Mouse (Mus musculus) midbrain, embryonic 10.5 days (tissue): ENCODE results near the gene Fbxo22. TPM values are rescaled to one million over a fixed set of nuclear protein-coding genes. Genes with fewer than 3 reads are reported as not detected.
"Not testable (repeated sequence)": the region's sequence is repeated elsewhere in the genome, so short reads cannot be mapped to it uniquely, and the experiment has no call there.

ENCODE experiments used
- DNase-seq: peaks from one replicate; pipeline ENCODE4 v3.0.0-alpha.2; 2017; ENCODE audit warnings: low spot score
- H3K27ac ChIP-seq: fragments of 300-500 bp; sonication (generic); replicated peaks from 2 replicates; pipeline ENCODE4 v1.5.1; 2016; ENCODE audit warnings: mild to moderate bottlenecking
- H3K27me3 ChIP-seq: fragments of 300-500 bp; sonication (generic); 2 replicates; pipeline ENCODE4 v1.6.1; 2016; ENCODE audit warnings: low read depth, mild to moderate bottlenecking; ENCODE audit not compliant: poor library complexity, severe bottlenecking
- H3K36me3 ChIP-seq: fragments of 300-500 bp; sonication (generic); 2 replicates; pipeline ENCODE4 v1.6.1; 2016; ENCODE audit warnings: mild to moderate bottlenecking, moderate library complexity
- H3K4me1 ChIP-seq: fragments of 300-500 bp; sonication (generic); 2 replicates; pipeline ENCODE4 v1.6.1; 2016
- H3K4me3 ChIP-seq: fragments of 300-500 bp; sonication (generic); 2 replicates; pipeline ENCODE4 v1.5.1; 2016; ENCODE audit warnings: mild to moderate bottlenecking, moderate library complexity
- H3K9me3 ChIP-seq: fragments of 300-500 bp; sonication (generic); replicated peaks from 2 replicates; pipeline ENCODE4 v1.6.1; 2016; ENCODE audit warnings: mild to moderate bottlenecking
- WGBS: fragments of 180-500 bp; shearing (Covaris S2); methylation state at CpG from one replicate; pipeline ENCODE4 v1.1.7; 2016; 5-methylcytosine and 5-hydroxymethylcytosine counted together
- polyA plus RNA-seq: library from polyadenylated mRNA; unstranded; fragments of >200 nt; fragmentation: Nextera tagmentation; extraction: Ambion mirVana; gene quantifications from 2 replicates; pipeline ENCODE4 v1.2.1, GENCODE M21; 2016

The Fbxo22 gene
- polyA plus RNA-seq, 1 experiment from 2014 or later = 84.1 TPM

- DNase-seq = no peak
- 94% methylated on average over 3 of the region's 3 CpGs for WGBS
- Histone ChIP-seq H3K27me3 (no peaks in the 10 kb centered on the region), H3K27ac (no peak overlapping the region), H3K36me3 (peaks cover 94% of the 10 kb centered on the region), H3K9me3 (no peaks in the 10 kb centered on the region), H3K4me3 (no peak overlapping the region), H3K4me1 (peaks cover 8% of the 10 kb centered on the region; the same call in 1 of the 2 replicates)
Observed at GRCm38 (mm10) chr9:55217381-55217780, 8.7 kb downstream of the Fbxo22 start.

- Histone ChIP-seq H3K27me3 (no peaks in the 10 kb centered on the region), H3K27ac (no peak overlapping the region), H3K4me3 (no peak overlapping the region), H3K36me3 (peaks cover 61% of the 10 kb centered on the region), H3K9me3 (no peaks in the 10 kb centered on the region), H3K4me1 (no peaks in the 10 kb centered on the region)
- WGBS = 86% methylated on average over 7 of the region's 7 CpGs
- DNase-seq = no peak
Observed at GRCm38 (mm10) chr9:55225165-55225737, 16.5 kb downstream of the Fbxo22 start.

- 91% methylated on average over 3 of the region's 3 CpGs for WGBS
- peaks cover 51% of the 10 kb centered on the region for H3K36me3 ChIP-seq
- no peak for DNase-seq
- no peak overlapping the region for H3K4me3 ChIP-seq
- no peaks in the 10 kb centered on the region for H3K9me3 ChIP-seq
- H3K4me1 ChIP-seq = no peaks in the 10 kb centered on the region
- no peaks in the 10 kb centered on the region for H3K27me3 ChIP-seq
- no peak overlapping the region for H3K27ac ChIP-seq
Observed at GRCm38 (mm10) chr9:55226251-55226650, 17.5 kb downstream of the Fbxo22 start.

GRCm38 (mm10) chr9:55228149-55228548 is 19.4 kb downstream of the Fbxo22 start:
- H3K27me3 ChIP-seq = no peaks in the 10 kb centered on the region
- no peaks in the 10 kb centered on the region for H3K9me3 ChIP-seq
- no peak overlapping the region for H3K27ac ChIP-seq
- no peak overlapping the region for H3K4me3 ChIP-seq
- peaks cover 32% of the 10 kb centered on the region for H3K36me3 ChIP-seq
- no peak for DNase-seq
- 91% methylated on average over 4 of the region's 4 CpGs for WGBS
- H3K4me1 ChIP-seq = no peaks in the 10 kb centered on the region

GRCm38 (mm10) chr9:55229010-55229409 is 20.3 kb downstream of the Fbxo22 start:
- Histone ChIP-seq H3K27ac (no peak overlapping the region), H3K36me3 (peaks cover 24% of the 10 kb centered on the region), H3K9me3 (no peaks in the 10 kb centered on the region), H3K4me1 (no peaks in the 10 kb centered on the region), H3K4me3 (no peak overlapping the region), H3K27me3 (no peaks in the 10 kb centered on the region)
- WGBS = 79% methylated on average over 10 of the region's 10 CpGs
- DNase-seq = no peak

GRCm38 (mm10) chr9:55231544-55231943 is 22.8 kb downstream of the Fbxo22 start:
- no peaks in the 10 kb centered on the region for H3K4me1 ChIP-seq
- H3K4me3 ChIP-seq = no peak overlapping the region
- no peaks in the 10 kb centered on the region for H3K9me3 ChIP-seq
- no peaks in the 10 kb centered on the region for H3K27me3 ChIP-seq
- DNase-seq = no peak
- no peaks in the 10 kb centered on the region for H3K36me3 ChIP-seq
- H3K27ac ChIP-seq = no peak overlapping the region
- WGBS = 74% methylated on average over 6 of the region's 6 CpGs

- DNase-seq = no peak
- WGBS = 95% methylated on average over 5 of the region's 5 CpGs
Observed at GRCm38 (mm10) chr9:55232110-55232509, 23.4 kb downstream of the Fbxo22 start.

GRCm38 (mm10) chr9:55232586-55232985 is 23.9 kb downstream of the Fbxo22 start:
- H3K9me3 ChIP-seq = no peaks in the 10 kb centered on the region
- WGBS = 84% methylated on average over 7 of the region's 7 CpGs
- no peak for DNase-seq
- H3K36me3 ChIP-seq = no peaks in the 10 kb centered on the region
- no peak overlapping the region for H3K27ac ChIP-seq
- H3K4me3 ChIP-seq = no peak overlapping the region
- no peaks in the 10 kb centered on the region for H3K27me3 ChIP-seq
- no peaks in the 10 kb centered on the region for H3K4me1 ChIP-seq

More at GRCm38 (mm10) chr9:55232110-55232509, 23.4 kb downstream of the Fbxo22 start:
- H3K27me3 ChIP-seq = no peaks in the 10 kb centered on the region
- H3K9me3 ChIP-seq = no peaks in the 10 kb centered on the region
- H3K4me1 ChIP-seq = no peaks in the 10 kb centered on the region
- no peak overlapping the region for H3K4me3 ChIP-seq
- H3K36me3 ChIP-seq = no peaks in the 10 kb centered on the region
- no peak overlapping the region for H3K27ac ChIP-seq

- not testable (repeated sequence) for H3K4me3 ChIP-seq, H3K9me3 ChIP-seq, H3K27me3 ChIP-seq, H3K27ac ChIP-seq, H3K4me1 ChIP-seq, DNase-seq, H3K36me3 ChIP-seq
- WGBS = 76% methylated on average over 11 of the region's 11 CpGs
Observed at GRCm38 (mm10) chr9:55233076-55233475, 24.4 kb downstream of the Fbxo22 start.

GRCm38 (mm10) chr9:55236235-55237165 is 27.8 kb downstream of the Fbxo22 start:
- Histone ChIP-seq H3K27ac (no peak overlapping the region), H3K36me3 (no peaks in the 10 kb centered on the region), H3K27me3 (no peaks in the 10 kb centered on the region), H3K9me3 (no peaks in the 10 kb centered on the region), H3K4me3 (no peak overlapping the region), H3K4me1 (no peaks in the 10 kb centered on the region)
- 81% methylated on average over 13 of the region's 13 CpGs for WGBS
- no peak for DNase-seq

GRCm38 (mm10) chr9:55240852-55241251 is 32.1 kb downstream of the Fbxo22 start:
- Histone ChIP-seq H3K27me3 (no peaks in the 10 kb centered on the region), H3K9me3 (no peaks in the 10 kb centered on the region), H3K4me3 (no peak overlapping the region), H3K27ac (no peak overlapping the region), H3K4me1 (peaks cover 6% of the 10 kb centered on the region), H3K36me3 (no peaks in the 10 kb centered on the region)
- no peak for DNase-seq
- 93% methylated on average over 5 of the region's 5 CpGs for WGBS

GRCm38 (mm10) chr9:55241863-55242685 is 33.3 kb downstream of the Fbxo22 start:
- Histone ChIP-seq H3K4me1 (peaks cover 6% of the 10 kb centered on the region), H3K27me3 (no peaks in the 10 kb centered on the region), H3K4me3 (peak overlapping the region; percentile 41), H3K27ac (no peak overlapping the region), H3K36me3 (no peaks in the 10 kb centered on the region), H3K9me3 (no peaks in the 10 kb centered on the region)
- DNase-seq = peak; percentile 20
- WGBS = 41% methylated on average over 24 of the region's 24 CpGs
